Mouse (Mus musculus) forebrain, embryonic 16.5 days (tissue): Measurements from ENCODE around the gene Etfdh. TPM values are rescaled to one million over a fixed set of nuclear protein-coding genes. Genes with fewer than 3 reads are reported as not detected.
A peak's percentile ranks its signal among the peaks of the same experiment; 100 is the strongest.

Source experiments
- ATAC-seq: fragments of 200-750 bp; cut with Nextera tagmentation; 2 replicates; pipeline ENCODE4 v1.8.0; 2017; ENCODE audit warnings: mild to moderate bottlenecking, moderate library complexity
- H3K27ac ChIP-seq: fragments of 300-500 bp; sonication (generic); 2 replicates; pipeline ENCODE4 v1.5.1; 2014; ENCODE audit warnings: low read length, control low read depth
- H3K27me3 ChIP-seq: fragments of 300-500 bp; sonication (generic); replicated peaks from 2 replicates; pipeline ENCODE4 v1.6.1; 2014; ENCODE audit warnings: low read length; ENCODE audit not compliant: control insufficient read depth, insufficient read depth
- H3K36me3 ChIP-seq: fragments of 300-500 bp; sonication (generic); 2 replicates; pipeline ENCODE4 v1.6.1; 2014; ENCODE audit not compliant: control insufficient read depth, insufficient read depth
- H3K4me1 ChIP-seq: fragments of 300-500 bp; sonication (generic); replicated peaks from 2 replicates; pipeline ENCODE4 v1.6.1; 2014; ENCODE audit warnings: low read length; ENCODE audit not compliant: control insufficient read depth, insufficient read depth
- H3K4me2 ChIP-seq: fragments of 300-500 bp; sonication (generic); 2 replicates; pipeline ENCODE4 v1.6.1; 2014; ENCODE audit warnings: mild to moderate bottlenecking, low read length, control low read depth
- H3K4me3 ChIP-seq: fragments of 300-500 bp; sonication (generic); replicated peaks from 2 replicates; pipeline ENCODE4 v1.5.1; 2014; ENCODE audit warnings: mild to moderate bottlenecking, low read length, control low read depth
- H3K9ac ChIP-seq: fragments of 300-500 bp; sonication (generic); replicated peaks from 2 replicates; pipeline ENCODE4 v1.6.1; 2014; ENCODE audit warnings: low read depth, low read length, control low read depth
- H3K9me3 ChIP-seq: fragments of 300-500 bp; sonication (generic); 2 replicates; pipeline ENCODE4 v1.6.1; 2016; ENCODE audit warnings: low read length; ENCODE audit not compliant: control insufficient read depth
- WGBS: fragments of 180-500 bp; shearing (Covaris S2); extraction: QIAGEN DNeasy Blood & Tissue Kit; methylation state at CpG from one replicate; pipeline ENCODE4 v1.1.7; 2014; 5-methylcytosine and 5-hydroxymethylcytosine counted together
- polyA plus RNA-seq: library from polyadenylated mRNA; unstranded; fragments of >200 nt; fragmentation: Nextera tagmentation; extraction: Ambion mirVana; gene quantifications from 2 replicates; pipeline ENCODE4 v1.2.1, GENCODE M21; 2015

The Etfdh gene
- 38.9 and 46.4 TPM in 2 replicates for polyA plus RNA-seq

GRCm38 (mm10) chr3:79629416-79629730, at the start of gene Etfdh:
TSS of gene Etfdh (minus strand) at chr3:79629500.
- Histone ChIP-seq H3K4me3 (peak within 1 kb of the TSS; percentile 66), H3K36me3 (peaks cover 11% of the 10 kb centered on the region), H3K27ac (peak within 1 kb of the TSS; percentile 79), H3K9ac (peak within 1 kb of the TSS; percentile 80), H3K9me3 (no peaks in the 10 kb centered on the region), H3K4me1 (peaks cover 11% of the 10 kb centered on the region), H3K4me2 (peak within 1 kb of the TSS; percentile 73), H3K27me3 (no peaks in the 10 kb centered on the region)
- ATAC-seq = peak; percentile 30
- under 1% methylated on average over 10 of the region's 11 CpGs for WGBS

GRCm38 (mm10) chr3:79676411-79676810, 47.1 kb upstream of the Etfdh start:
- ATAC-seq = no peak
- WGBS = 96% methylated on average over 3 of the region's 3 CpGs
- H3K9ac ChIP-seq = no peak overlapping the region

GRCm38 (mm10) chr3:79674641-79675040, 45.3 kb upstream of the Etfdh start:
- ATAC-seq = no peak
- no peaks in the 10 kb centered on the region for H3K4me1 ChIP-seq
- H3K27me3 ChIP-seq = no peaks in the 10 kb centered on the region
- H3K27ac ChIP-seq = no peak overlapping the region
- H3K36me3 ChIP-seq = no peaks in the 10 kb centered on the region
- H3K4me2 ChIP-seq = no peak overlapping the region
- no peak overlapping the region for H3K9ac ChIP-seq
- WGBS = 88% methylated on average over 5 of the region's 5 CpGs
- no peaks in the 10 kb centered on the region for H3K9me3 ChIP-seq
- H3K4me3 ChIP-seq = no peak overlapping the region

More at GRCm38 (mm10) chr3:79676411-79676810, 47.1 kb upstream of the Etfdh start:
- Histone ChIP-seq H3K27ac (no peak overlapping the region), H3K9me3 (no peaks in the 10 kb centered on the region), H3K27me3 (no peaks in the 10 kb centered on the region), H3K36me3 (no peaks in the 10 kb centered on the region), H3K4me2 (no peak overlapping the region), H3K4me3 (no peak overlapping the region), H3K4me1 (no peaks in the 10 kb centered on the region)

GRCm38 (mm10) chr3:79673082-79673481, 43.8 kb upstream of the Etfdh start:
- peak; percentile 50; the same call in 1 of the 2 replicates for ATAC-seq
- Histone ChIP-seq H3K9ac (no peak overlapping the region), H3K9me3 (no peaks in the 10 kb centered on the region), H3K4me1 (no peaks in the 10 kb centered on the region), H3K27me3 (no peaks in the 10 kb centered on the region), H3K36me3 (no peaks in the 10 kb centered on the region), H3K4me3 (no peak overlapping the region), H3K4me2 (no peak overlapping the region), H3K27ac (no peak overlapping the region)
- WGBS = 16% methylated on average over 4 of the region's 4 CpGs

- H3K4me2 ChIP-seq = no peak overlapping the region
- no peaks in the 10 kb centered on the region for H3K4me1 ChIP-seq
- no peak for ATAC-seq
- H3K27me3 ChIP-seq = no peaks in the 10 kb centered on the region
- no peaks in the 10 kb centered on the region for H3K9me3 ChIP-seq
- 81% methylated on average over 16 of the region's 16 CpGs for WGBS
- no peaks in the 10 kb centered on the region for H3K36me3 ChIP-seq
- no peak overlapping the region for H3K4me3 ChIP-seq
- no peak overlapping the region for H3K9ac ChIP-seq
- no peak overlapping the region for H3K27ac ChIP-seq
These were observed 42.9 kb upstream of the Etfdh start for GRCm38 (mm10) chr3:79672188-79672587.

- no peaks in the 10 kb centered on the region for H3K36me3 ChIP-seq
- no peak overlapping the region for H3K4me2 ChIP-seq
These were observed 41.3 kb upstream of the Etfdh start for GRCm38 (mm10) chr3:79670556-79670955.

GRCm38 (mm10) chr3:79664787-79665408, 35.6 kb upstream of the Etfdh start:
- WGBS = 38% methylated on average over 9 of the region's 9 CpGs

More at GRCm38 (mm10) chr3:79670556-79670955, 41.3 kb upstream of the Etfdh start:
- no peaks in the 10 kb centered on the region for H3K9me3 ChIP-seq
- no peak overlapping the region for H3K4me3 ChIP-seq
- H3K27me3 ChIP-seq = no peaks in the 10 kb centered on the region
- H3K27ac ChIP-seq = no peak overlapping the region
- H3K9ac ChIP-seq = no peak overlapping the region
- no peak for ATAC-seq
- 92% methylated on average over 7 of the region's 7 CpGs for WGBS
- no peaks in the 10 kb centered on the region for H3K4me1 ChIP-seq

GRCm38 (mm10) chr3:79656682-79657081, 27.4 kb upstream of the Etfdh start:
- 73% methylated on average over 5 of the region's 5 CpGs for WGBS
- no peak for ATAC-seq
- no peaks in the 10 kb centered on the region for H3K27me3 ChIP-seq

More at GRCm38 (mm10) chr3:79664787-79665408, 35.6 kb upstream of the Etfdh start:
- Histone ChIP-seq H3K27me3 (no peaks in the 10 kb centered on the region), H3K27ac (no peak overlapping the region), H3K4me2 (no peak overlapping the region), H3K9ac (no peak overlapping the region), H3K4me3 (no peak overlapping the region), H3K4me1 (no peaks in the 10 kb centered on the region), H3K9me3 (no peaks in the 10 kb centered on the region), H3K36me3 (no peaks in the 10 kb centered on the region)
- peak; percentile 69 for ATAC-seq

GRCm38 (mm10) chr3:79652129-79652528, 22.8 kb upstream of the Etfdh start:
- Histone ChIP-seq H3K36me3 (no peaks in the 10 kb centered on the region), H3K27ac (no peak overlapping the region), H3K4me2 (no peak overlapping the region), H3K9me3 (no peaks in the 10 kb centered on the region), H3K4me3 (no peak overlapping the region), H3K27me3 (no peaks in the 10 kb centered on the region), H3K9ac (no peak overlapping the region), H3K4me1 (no peaks in the 10 kb centered on the region)
- ATAC-seq = no peak
- WGBS = 90% methylated on average over 6 of the region's 6 CpGs

More at GRCm38 (mm10) chr3:79656682-79657081, 27.4 kb upstream of the Etfdh start:
- H3K4me3 ChIP-seq = no peak overlapping the region
- H3K4me2 ChIP-seq = no peak overlapping the region
- H3K4me1 ChIP-seq = no peaks in the 10 kb centered on the region
- no peak overlapping the region for H3K9ac ChIP-seq
- no peaks in the 10 kb centered on the region for H3K36me3 ChIP-seq
- H3K9me3 ChIP-seq = no peaks in the 10 kb centered on the region
- H3K27ac ChIP-seq = no peak overlapping the region
